10 mouse cellular contexts compared by ENCODE assay signal in the genomic region with DNA sequence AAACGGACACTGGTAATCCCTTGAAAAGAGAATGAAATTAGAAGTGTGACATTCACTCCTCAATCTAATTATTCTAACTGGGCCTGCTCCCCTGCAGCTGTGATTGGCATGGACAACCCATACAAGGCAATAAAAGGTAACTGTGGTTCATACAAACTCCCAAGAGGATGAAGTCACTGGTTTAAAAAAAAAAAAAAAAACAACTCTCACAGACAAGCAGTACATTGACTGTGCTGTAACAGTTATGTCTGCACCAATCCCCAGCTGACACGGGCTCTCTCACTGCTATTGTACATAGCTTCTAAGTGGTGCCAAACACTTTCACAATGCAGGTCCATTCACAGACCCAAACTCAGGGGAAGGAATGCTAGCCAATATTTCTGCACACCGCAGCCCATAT. TPM values are rescaled to one million over a fixed set of nuclear protein-coding genes. Genes with fewer than 3 reads are reported as not detected.
DNase-seq lines count a peak whose midpoint lies in the region; ATAC-seq and TF ChIP-seq lines count a peak whose summit lies in the region.
"Had no signal": no experiment of that assay in that cellular context is flagged by ENCODE, and none has a peak within 500 bp of the region (broad histone marks: within the 10 kb centered on the region; RNA-seq: fewer than 3 reads in every experiment).

No protein-coding gene starts in this region.

- no peak overlapping the region for H3K4me3 ChIP-seq in lung, embryonic 14.5 days (ENCODE audit: low read depth, low read length)
- no peak overlapping the region for H3K4me3 ChIP-seq in hindbrain, embryonic 14.5 days (replicated peaks; ENCODE audit: low read length)
- no peak overlapping the region for H3K4me3 ChIP-seq in midbrain, postnatal 0 days (ENCODE audit: low read depth, low read length)

- WGBS in lung, embryonic 14.5 days, result 80% methylated on average over 3 of the region's 3 CpGs
- 30% methylated on average over 3 of the region's 3 CpGs for WGBS in hindbrain, embryonic 14.5 days
- 27% methylated on average over 3 of the region's 3 CpGs for WGBS in midbrain, postnatal 0 days

- H3K27ac ChIP-seq in lung, embryonic 14.5 days (ENCODE audit: low read depth), result no peak overlapping the region
- peak overlapping the region; percentile 32; the same call in 1 of the 2 replicates for H3K27ac ChIP-seq in hindbrain, embryonic 14.5 days
- no peak overlapping the region for H3K27ac ChIP-seq in midbrain, postnatal 0 days (ENCODE audit: low read depth, low read length)

- TF ChIP-seq CTCF in lung, embryonic 14.5 days (IDR thresholded peaks at IDR 0.05; ENCODE audit: low read depth), result no peak
- no peak for TF ChIP-seq CTCF in midbrain, postnatal 0 days (IDR thresholded peaks at IDR 0.05)

- no peak overlapping the region for H3K4me2 ChIP-seq in lung, embryonic 14.5 days
- H3K4me2 ChIP-seq in hindbrain, embryonic 14.5 days (replicated peaks), result no peak overlapping the region
- no peak overlapping the region for H3K4me2 ChIP-seq in midbrain, postnatal 0 days (ENCODE audit: low read depth, low read length, poor library complexity, severe bottlenecking)

- H3K36me3 ChIP-seq in lung, embryonic 14.5 days (ENCODE audit: insufficient read depth), result 0 out of 2 replicates have a peak, but pooled peaks cover 9% of the 10 kb centered on the region
- H3K36me3 ChIP-seq in hindbrain, embryonic 14.5 days (replicated peaks; ENCODE audit: control insufficient read depth, insufficient read depth), result no peaks in the 10 kb centered on the region
- no peaks in the 10 kb centered on the region for H3K36me3 ChIP-seq in midbrain, postnatal 0 days (ENCODE audit: insufficient read depth, low read length)

- peak; percentile 44 for DNase-seq in adrenal gland, postnatal 10 days
- no peak for DNase-seq in adrenal gland, postnatal 36 days
- no peak for DNase-seq in lung, embryonic 14.5 days
- DNase-seq in lung, postnatal 10 days, result no peak
- peak; percentile 46 for DNase-seq in hindbrain, embryonic 14.5 days (ENCODE audit: low spot score)
- DNase-seq in midbrain, postnatal 0 days (ENCODE audit: low spot score), result peak; percentile 30
- DNase-seq in heart, postnatal 10 days, result no peak
- DNase-seq: kidney, postnatal 36 days; lung, postnatal 14 days had no signal

- H3K4me1 ChIP-seq in lung, embryonic 14.5 days (ENCODE audit: insufficient read depth), result no peaks in the 10 kb centered on the region
- peaks cover 21% of the 10 kb centered on the region for H3K4me1 ChIP-seq in hindbrain, embryonic 14.5 days (replicated peaks; ENCODE audit: control insufficient read depth, insufficient read depth, low read length)
- no peaks in the 10 kb centered on the region for H3K4me1 ChIP-seq in midbrain, postnatal 0 days (ENCODE audit: insufficient read depth, low read length)

- 0 out of 2 replicates have a peak, but pooled peaks have one; percentile 52 for ATAC-seq in lung, embryonic 14.5 days (ENCODE audit: insufficient read depth)
- peak; percentile 72; the same call in 1 of the 2 replicates for ATAC-seq in hindbrain, embryonic 14.5 days (ENCODE audit: low FRiP score)
- ATAC-seq in midbrain, postnatal 0 days (ENCODE audit: low FRiP score), result 0 out of 2 replicates have a peak, but pooled peaks have one; percentile 27
- ATAC-seq in monocyte, adult 5-6 weeks (replicated peaks; ENCODE audit: insufficient number of reproducible peaks, low FRiP score, low TSS enrichment, poor library complexity, severe bottlenecking), result no peak

- H3K9me3 ChIP-seq in lung, embryonic 14.5 days (ENCODE audit: low read depth, low read length), result no peaks in the 10 kb centered on the region
- no peaks in the 10 kb centered on the region for H3K9me3 ChIP-seq in hindbrain, embryonic 14.5 days (ENCODE audit: control insufficient read depth, low read length)
- no peaks in the 10 kb centered on the region for H3K9me3 ChIP-seq in midbrain, postnatal 0 days (ENCODE audit: low read length)

- intact Hi-C loops in heart, postnatal 10 days (cut with DNase I), result no loop called here

- H3K9ac ChIP-seq in lung, embryonic 14.5 days, result no peak overlapping the region
- H3K9ac ChIP-seq in hindbrain, embryonic 14.5 days, result no peak overlapping the region
- H3K9ac ChIP-seq in midbrain, postnatal 0 days (replicated peaks; ENCODE audit: low read length, poor library complexity, severe bottlenecking), result no peak overlapping the region

- H3K27me3 ChIP-seq in lung, embryonic 14.5 days (ENCODE audit: insufficient read depth, low read length), result no peaks in the 10 kb centered on the region
- no peaks in the 10 kb centered on the region for H3K27me3 ChIP-seq in hindbrain, embryonic 14.5 days (ENCODE audit: control insufficient read depth, insufficient read depth, low read length)
- no peaks in the 10 kb centered on the region for H3K27me3 ChIP-seq in midbrain, postnatal 0 days (ENCODE audit: insufficient read depth, low read length)

RNA-seq across cellular contexts. Expression of gene Rybp, which starts 53.8 kb away (rescaled TPM):
- 10 to 100 TPM; 21.4 to 30.1 TPM for total RNA-seq in adrenal gland, postnatal 10 days (2021)
- 10 to 100 TPM; 28.2 to 32.8 TPM for total RNA-seq in adrenal gland, postnatal 36 days (2021)
- 13.7 and 15.5 TPM in 2 replicates for polyA plus RNA-seq in lung, embryonic 14.5 days (2014; fragmentation: Nextera tagmentation; extraction: Ambion mirVana)
- polyA plus RNA-seq in hindbrain, embryonic 14.5 days (2014; fragmentation: Nextera tagmentation; extraction: Ambion mirVana), result 14.5 and 15.5 TPM in 2 replicates
- total RNA-seq in midbrain, postnatal 0 days (2014; rRNA removed), result 36.0 and 42.1 TPM in 2 replicates
- polyA plus RNA-seq in midbrain, postnatal 0 days (2015; fragmentation: Nextera tagmentation; extraction: Ambion mirVana), result 20.9 and 29.6 TPM in 2 replicates
- 15.7 to 53.5 TPM (median 47.7 TPM) in 3 replicates for total RNA-seq in monocyte, adult 5-6 weeks (2017)
- 10 to 100 TPM; 16.8 to 24.9 TPM for total RNA-seq in heart, postnatal 10 days (2021)

Comparison
In these comparisons a context has a peak if more than half of its experiments do, and no peak if none do; other contexts are left out.
1. DNase-seq: peak in adrenal gland, postnatal 10 days (single experiment), hindbrain, embryonic 14.5 days (single experiment) and midbrain, postnatal 0 days (single experiment); none in adrenal gland, postnatal 36 days (0 of 2), lung, embryonic 14.5 days (single experiment), lung, postnatal 10 days (single experiment) and heart, postnatal 10 days (0 of 2).